Mouse (Mus musculus): ENCODE results near the gene Mical3. TPM values are rescaled to one million over a fixed set of nuclear protein-coding genes. Genes with fewer than 3 reads are reported as not detected.

Mical3 gene
- polyA plus RNA-seq (2011; ENCODE audit: insufficient read depth, insufficient read length, low read depth, missing spikeins): 43.5 and 49.0 TPM in 2 replicates

- no peaks in the 10 kb centered on the region for H3K4me1 ChIP-seq (ENCODE audit: control insufficient read depth, insufficient read depth, low read length)
- peak within 1 kb of the TSS; percentile 24 for H3K4me3 ChIP-seq (ENCODE audit: low read depth, low read length)
- H3K9me3 ChIP-seq (replicated peaks; ENCODE audit: control insufficient read depth, insufficient read depth, low read length, poor library complexity, severe bottlenecking): no peaks in the 10 kb centered on the region
- H3K36me3 ChIP-seq (ENCODE audit: control insufficient read depth, insufficient read depth, low read length, poor library complexity, severe bottlenecking): no peaks in the 10 kb centered on the region
- H3K27ac ChIP-seq (ENCODE audit: insufficient read depth, low read length): no peak within 1 kb of the TSS
- no peak within 1 kb of the TSS for H3K9ac ChIP-seq (ENCODE audit: low read depth, poor library complexity, severe bottlenecking)
- H3K27me3 ChIP-seq (ENCODE audit: control insufficient read depth, insufficient read depth, low read length, poor library complexity, severe bottlenecking): no peaks in the 10 kb centered on the region
- TF ChIP-seq EP300 (IDR thresholded peaks at IDR 0.05; ENCODE audit: insufficient read depth, low read depth, low read length) (no peak), POLR2A (IDR thresholded peaks at IDR 0.05; ENCODE audit: insufficient read depth, low read length) (no peak), CTCF (IDR thresholded peaks at IDR 0.05; ENCODE audit: low read depth, low read length) (no peak)
These were observed at the start of gene Mical3 for GRCm38 (mm10) chr6:121130773-121131172. Mical3 (minus strand) TSS chr6:121130999.

GRCm38 (mm10) chr6:121179846-121180245 lies 49.0 kb upstream of the Mical3 start:
- H3K9me3 ChIP-seq (replicated peaks; ENCODE audit: control insufficient read depth, insufficient read depth, low read length, poor library complexity, severe bottlenecking): no peaks in the 10 kb centered on the region
- H3K4me1 ChIP-seq (ENCODE audit: control insufficient read depth, insufficient read depth, low read length): peaks cover 3% of the 10 kb centered on the region
- no peak overlapping the region for H3K4me3 ChIP-seq (ENCODE audit: low read depth, low read length)
- H3K36me3 ChIP-seq (ENCODE audit: control insufficient read depth, insufficient read depth, low read length, poor library complexity, severe bottlenecking): no peaks in the 10 kb centered on the region
- TF ChIP-seq CTCF (IDR thresholded peaks at IDR 0.05; ENCODE audit: low read depth, low read length): no peak
- TF ChIP-seq POLR2A (IDR thresholded peaks at IDR 0.05; ENCODE audit: insufficient read depth, low read length): no peak
- no peak for TF ChIP-seq EP300 (IDR thresholded peaks at IDR 0.05; ENCODE audit: insufficient read depth, low read depth, low read length)
- H3K27me3 ChIP-seq (ENCODE audit: control insufficient read depth, insufficient read depth, low read length, poor library complexity, severe bottlenecking): no peaks in the 10 kb centered on the region
- no peak overlapping the region for H3K27ac ChIP-seq (ENCODE audit: insufficient read depth, low read length)
- no peak overlapping the region for H3K9ac ChIP-seq (ENCODE audit: low read depth, poor library complexity, severe bottlenecking)

GRCm38 (mm10) chr6:121178700-121179358 lies 48.0 kb upstream of the Mical3 start:
- Histone ChIP-seq H3K9ac (ENCODE audit: low read depth, poor library complexity, severe bottlenecking) (no peak overlapping the region), H3K27ac (ENCODE audit: insufficient read depth, low read length) (no peak overlapping the region), H3K36me3 (ENCODE audit: control insufficient read depth, insufficient read depth, low read length, poor library complexity, severe bottlenecking) (no peaks in the 10 kb centered on the region), H3K4me1 (ENCODE audit: control insufficient read depth, insufficient read depth, low read length) (peaks cover 3% of the 10 kb centered on the region), H3K4me3 (ENCODE audit: low read depth, low read length) (no peak overlapping the region), H3K9me3 (replicated peaks; ENCODE audit: control insufficient read depth, insufficient read depth, low read length, poor library complexity, severe bottlenecking) (no peaks in the 10 kb centered on the region), H3K27me3 (ENCODE audit: control insufficient read depth, insufficient read depth, low read length, poor library complexity, severe bottlenecking) (no peaks in the 10 kb centered on the region)
- no peak for TF ChIP-seq POLR2A (IDR thresholded peaks at IDR 0.05; ENCODE audit: insufficient read depth, low read length)
- no peak for TF ChIP-seq CTCF (IDR thresholded peaks at IDR 0.05; ENCODE audit: low read depth, low read length)
- TF ChIP-seq EP300 (IDR thresholded peaks at IDR 0.05; ENCODE audit: insufficient read depth, low read depth, low read length): no peak

- H3K36me3 ChIP-seq (ENCODE audit: control insufficient read depth, insufficient read depth, low read length, poor library complexity, severe bottlenecking): no peaks in the 10 kb centered on the region
- TF ChIP-seq CTCF (IDR thresholded peaks at IDR 0.05; ENCODE audit: low read depth, low read length) (no peak), POLR2A (IDR thresholded peaks at IDR 0.05; ENCODE audit: insufficient read depth, low read length) (no peak), EP300 (IDR thresholded peaks at IDR 0.05; ENCODE audit: insufficient read depth, low read depth, low read length) (no peak)
- H3K27ac ChIP-seq (ENCODE audit: insufficient read depth, low read length): no peak overlapping the region
- no peaks in the 10 kb centered on the region for H3K9me3 ChIP-seq (replicated peaks; ENCODE audit: control insufficient read depth, insufficient read depth, low read length, poor library complexity, severe bottlenecking)
- H3K4me3 ChIP-seq (ENCODE audit: low read depth, low read length): no peak overlapping the region
- no peaks in the 10 kb centered on the region for H3K27me3 ChIP-seq (ENCODE audit: control insufficient read depth, insufficient read depth, low read length, poor library complexity, severe bottlenecking)
- no peak overlapping the region for H3K9ac ChIP-seq (ENCODE audit: low read depth, poor library complexity, severe bottlenecking)
- H3K4me1 ChIP-seq (ENCODE audit: control insufficient read depth, insufficient read depth, low read length): peaks cover 3% of the 10 kb centered on the region
These were observed 46.4 kb upstream of the Mical3 start for GRCm38 (mm10) chr6:121177118-121177708.

- Histone ChIP-seq H3K27ac (ENCODE audit: insufficient read depth, low read length) (no peak overlapping the region), H3K4me1 (ENCODE audit: control insufficient read depth, insufficient read depth, low read length) (peaks cover 3% of the 10 kb centered on the region), H3K9ac (ENCODE audit: low read depth, poor library complexity, severe bottlenecking) (no peak overlapping the region), H3K9me3 (replicated peaks; ENCODE audit: control insufficient read depth, insufficient read depth, low read length, poor library complexity, severe bottlenecking) (no peaks in the 10 kb centered on the region), H3K4me3 (ENCODE audit: low read depth, low read length) (no peak overlapping the region), H3K36me3 (ENCODE audit: control insufficient read depth, insufficient read depth, low read length, poor library complexity, severe bottlenecking) (no peaks in the 10 kb centered on the region), H3K27me3 (ENCODE audit: control insufficient read depth, insufficient read depth, low read length, poor library complexity, severe bottlenecking) (no peaks in the 10 kb centered on the region)
- TF ChIP-seq POLR2A (IDR thresholded peaks at IDR 0.05; ENCODE audit: insufficient read depth, low read length) (no peak), EP300 (IDR thresholded peaks at IDR 0.05; ENCODE audit: insufficient read depth, low read depth, low read length) (no peak), CTCF (IDR thresholded peaks at IDR 0.05; ENCODE audit: low read depth, low read length) (no peak)
These were observed 45.9 kb upstream of the Mical3 start for GRCm38 (mm10) chr6:121176731-121177098.
